In genomic region chr14:16170226-16170625, GRCm38 (mm10) we compare ENCODE assay signal across 25 mouse cellular contexts.
DNase-seq lines count a peak whose midpoint lies in the region; ATAC-seq lines count a peak whose summit lies in the region.
"Had no signal": no experiment of that assay in that cellular context is flagged by ENCODE, and none has a peak within 500 bp of the region (broad histone marks: within the 10 kb centered on the region; RNA-seq: fewer than 3 reads in every experiment).

No protein-coding gene starts in this region.

- no peak overlapping the region for H3K9ac ChIP-seq in hindbrain, embryonic 11.5 days (ENCODE audit: low read depth, low read length)
- H3K9ac ChIP-seq: heart, embryonic 13.5 days; hindbrain, embryonic 15.5 days; limb, embryonic 13.5 days; liver, embryonic 12.5 days; neural tube, embryonic 12.5 days had no signal

- H3K36me3 ChIP-seq in hindbrain, embryonic 11.5 days (ENCODE audit: control insufficient read depth, insufficient read depth, low read length) = no peaks in the 10 kb centered on the region
- H3K36me3 ChIP-seq: forebrain, embryonic 10.5 days; heart, embryonic 13.5 days; hindbrain, embryonic 15.5 days; limb, embryonic 13.5 days; liver, embryonic 12.5 days; neural tube, embryonic 12.5 days had no signal

- no peaks in the 10 kb centered on the region for H3K27me3 ChIP-seq in hindbrain, embryonic 11.5 days (ENCODE audit: control insufficient read depth, insufficient read depth, low read length)
- H3K27me3 ChIP-seq: heart, embryonic 13.5 days; hindbrain, embryonic 15.5 days; limb, embryonic 13.5 days; liver, embryonic 12.5 days; neural tube, embryonic 12.5 days had no signal

- WGBS in hindbrain, embryonic 11.5 days = 64% methylated on average over 1 of the region's 1 CpGs

- peak; percentile 31 for DNase-seq in lung, postnatal 25 days (ENCODE audit: low spot score)
- DNase-seq in lung, adult 18-20 months = no peak
- DNase-seq in A20 (ENCODE audit: low read depth, low spot score) = peak; percentile 82
- DNase-seq in CD8-positive naive resting alpha-beta T cell, adult 2 months (ENCODE audit: low read depth in 2 of 2, low spot score in 2 of 2) = peak; percentile 24 to 45
- no peak for DNase-seq in hindbrain, embryonic 11.5 days (ENCODE audit: low spot score)
- DNase-seq in frontal cortex, adult 2 months (ENCODE audit: extremely low spot score in 1 of 2, low spot score in 1 of 2) = no peak
- no peak for DNase-seq in urinary bladder, adult 2 months (ENCODE audit: low spot score)
- DNase-seq: adrenal gland, postnatal 25 days; cerebellum, adult 9-10 months; gastrocnemius, postnatal 36 days; heart, adult 2 months; kidney, postnatal 25 days; layer of hippocampus, postnatal 36 days; lung, adult 2 months; lung, postnatal 4 days; midbrain, embryonic 14.5 days had no signal

- no peak overlapping the region for H3K27ac ChIP-seq in hindbrain, embryonic 11.5 days (ENCODE audit: low read depth, low read length)
- H3K27ac ChIP-seq: forebrain, embryonic 10.5 days; heart, adult 2 months; heart, embryonic 13.5 days; hindbrain, embryonic 15.5 days; limb, embryonic 13.5 days; liver, embryonic 12.5 days; neural tube, embryonic 12.5 days had no signal

- no peak overlapping the region for H3K4me2 ChIP-seq in hindbrain, embryonic 11.5 days (replicated peaks; ENCODE audit: low read depth, low read length)
- H3K4me2 ChIP-seq: heart, embryonic 13.5 days; hindbrain, embryonic 15.5 days; limb, embryonic 13.5 days; liver, embryonic 12.5 days; neural tube, embryonic 12.5 days had no signal

- peak; percentile 44 for ATAC-seq in neutrophil, adult 5-6 weeks (ENCODE audit: extremely low read depth, insufficient number of reproducible peaks, low FRiP score, poor library complexity, severe bottlenecking)
- ATAC-seq in hindbrain, embryonic 11.5 days (ENCODE audit: low FRiP score) = no peak
- ATAC-seq: forebrain, embryonic 16.5 days; intestine, embryonic 16.5 days; liver, embryonic 12.5 days had no signal

- no peak overlapping the region for H3K4me3 ChIP-seq in hindbrain, embryonic 11.5 days (ENCODE audit: low read depth, low read length)
- H3K4me3 ChIP-seq: forebrain, embryonic 10.5 days; heart, adult 2 months; heart, embryonic 13.5 days; hindbrain, embryonic 15.5 days; limb, embryonic 13.5 days; liver, embryonic 12.5 days; neural tube, embryonic 12.5 days had no signal

- H3K9me3 ChIP-seq in hindbrain, embryonic 11.5 days (ENCODE audit: control insufficient read depth, low read length) = no peaks in the 10 kb centered on the region
- H3K9me3 ChIP-seq: forebrain, embryonic 10.5 days; heart, embryonic 13.5 days; hindbrain, embryonic 15.5 days; limb, embryonic 13.5 days; liver, embryonic 12.5 days; neural tube, embryonic 12.5 days had no signal

- no peaks in the 10 kb centered on the region for H3K4me1 ChIP-seq in hindbrain, embryonic 11.5 days (replicated peaks; ENCODE audit: control insufficient read depth, insufficient read depth, low read length)
- H3K4me1 ChIP-seq: forebrain, embryonic 10.5 days; heart, embryonic 13.5 days; hindbrain, embryonic 15.5 days; limb, embryonic 13.5 days; liver, embryonic 12.5 days; neural tube, embryonic 12.5 days had no signal

Comparison
In these comparisons a context has a peak if more than half of its experiments do, and no peak if none do; other contexts are left out.
1. DNase-seq: peak in lung, postnatal 25 days (single experiment), A20 (single experiment) and CD8-positive naive resting alpha-beta T cell, adult 2 months (2 of 2); none in lung, adult 18-20 months (0 of 2), hindbrain, embryonic 11.5 days (single experiment), frontal cortex, adult 2 months (0 of 2) and urinary bladder, adult 2 months (single experiment).